ENCODE assay signal across 9 mouse cellular contexts in genomic region chr9:21286753-21287152, GRCm38 (mm10). TPM values are rescaled to one million over a fixed set of nuclear protein-coding genes. Genes with fewer than 3 reads are reported as not detected.
A peak's percentile ranks its signal among the peaks of the same experiment; 100 is the strongest.
DNase-seq lines count a peak whose midpoint lies in the region; ATAC-seq and TF ChIP-seq lines count a peak whose summit lies in the region.
"Had no signal": no experiment of that assay in that cellular context is flagged by ENCODE, and none has a peak within 500 bp of the region (broad histone marks: within the 10 kb centered on the region; RNA-seq: fewer than 3 reads in every experiment).

No protein-coding gene starts in this region.

- no peak for DNase-seq in left cerebral cortex, adult 2 months (ENCODE audit: extremely low spot score in 1 of 2, low spot score in 2 of 2)
- no peak for DNase-seq in left cerebral cortex, adult 8-10 months (ENCODE audit: low spot score in 2 of 2)
- no peak for DNase-seq in limb, embryonic 11.5 days (ENCODE audit: low spot score)
- no peak for DNase-seq in embryo, embryonic 9.5 days (ENCODE audit: extremely low spot score)
- DNase-seq in adrenal gland, postnatal 36 days, result no peak
- no peak for DNase-seq in Muller cell, postnatal 12 days (ENCODE audit: inconsistent ontology term)
- DNase-seq: adrenal gland, postnatal 14 days had no signal

- TF ChIP-seq CTCF in left cerebral cortex, adult 2 months (IDR thresholded peaks at IDR 0.05), result no peak

- no peak overlapping the region for H3K27ac ChIP-seq in left cerebral cortex, adult 2 months
- H3K27ac ChIP-seq in embryonic facial prominence, embryonic 12.5 days, result no peak overlapping the region
- H3K27ac ChIP-seq in limb, embryonic 11.5 days (replicated peaks; ENCODE audit: low read depth, low read length), result no peak overlapping the region
- no peak overlapping the region; the same call in 1 of the 2 replicates for H3K27ac ChIP-seq in neural tube, embryonic 14.5 days (ENCODE audit: low read depth, low read length)

- H3K4me2 ChIP-seq in embryonic facial prominence, embryonic 12.5 days (replicated peaks), result peak overlapping the region; percentile 86
- peak overlapping the region; percentile 81 for H3K4me2 ChIP-seq in limb, embryonic 11.5 days (ENCODE audit: low read depth, severe bottlenecking)
- peak overlapping the region; percentile 84 for H3K4me2 ChIP-seq in neural tube, embryonic 14.5 days (ENCODE audit: low read depth, low read length)

- H3K36me3 ChIP-seq in embryonic facial prominence, embryonic 12.5 days, result peaks cover 25% of the 10 kb centered on the region
- H3K36me3 ChIP-seq in limb, embryonic 11.5 days (ENCODE audit: control insufficient read depth, insufficient read depth, low read length), result peaks cover 10% of the 10 kb centered on the region; the same call in 1 of the 2 replicates
- H3K36me3 ChIP-seq in neural tube, embryonic 14.5 days (ENCODE audit: control insufficient read depth, insufficient read depth, low read length), result peaks cover 16% of the 10 kb centered on the region; the same call in 1 of the 2 replicates

- peak overlapping the region; percentile 66 for H3K9ac ChIP-seq in embryonic facial prominence, embryonic 12.5 days
- H3K9ac ChIP-seq in limb, embryonic 11.5 days (ENCODE audit: low read length), result peak overlapping the region; percentile 75; the same call in 1 of the 2 replicates
- H3K9ac ChIP-seq in neural tube, embryonic 14.5 days (replicated peaks; ENCODE audit: low read depth, low read length), result peak overlapping the region; percentile 60; the same call in 1 of the 2 replicates

- peak overlapping the region; percentile 67 for H3K4me3 ChIP-seq in left cerebral cortex, adult 2 months
- peak overlapping the region; percentile 78 for H3K4me3 ChIP-seq in embryonic facial prominence, embryonic 12.5 days
- H3K4me3 ChIP-seq in limb, embryonic 11.5 days (ENCODE audit: low read depth, low read length), result peak overlapping the region; percentile 82
- H3K4me3 ChIP-seq in neural tube, embryonic 14.5 days (ENCODE audit: low read depth, low read length), result peak overlapping the region; percentile 65

- no peaks in the 10 kb centered on the region for H3K9me3 ChIP-seq in embryonic facial prominence, embryonic 12.5 days
- H3K9me3 ChIP-seq in limb, embryonic 11.5 days (ENCODE audit: control insufficient read depth, low read length), result no peaks in the 10 kb centered on the region
- H3K9me3 ChIP-seq in neural tube, embryonic 14.5 days (ENCODE audit: control insufficient read depth, low read length), result no peaks in the 10 kb centered on the region

- H3K27me3 ChIP-seq in embryonic facial prominence, embryonic 12.5 days, result no peaks in the 10 kb centered on the region
- no peaks in the 10 kb centered on the region for H3K27me3 ChIP-seq in limb, embryonic 11.5 days (ENCODE audit: control insufficient read depth, insufficient read depth, low read length)
- H3K27me3 ChIP-seq in neural tube, embryonic 14.5 days (ENCODE audit: control insufficient read depth, insufficient read depth, low read length), result no peaks in the 10 kb centered on the region

- 66% methylated on average over 3 of the region's 3 CpGs for WGBS in embryonic facial prominence, embryonic 12.5 days
- 74% methylated on average over 3 of the region's 3 CpGs for WGBS in limb, embryonic 11.5 days
- 63% methylated on average over 3 of the region's 3 CpGs for WGBS in neural tube, embryonic 14.5 days

- peaks cover 27% of the 10 kb centered on the region for H3K4me1 ChIP-seq in embryonic facial prominence, embryonic 12.5 days
- peaks cover 12% of the 10 kb centered on the region for H3K4me1 ChIP-seq in limb, embryonic 11.5 days (ENCODE audit: control insufficient read depth, insufficient read depth, low read length)
- H3K4me1 ChIP-seq in neural tube, embryonic 14.5 days (ENCODE audit: control insufficient read depth, insufficient read depth, low read length), result peaks cover 26% of the 10 kb centered on the region

- intact Hi-C loops in left cerebral cortex, adult 2 months (cut with DNase I), result no loop called here

- ATAC-seq in embryonic facial prominence, embryonic 12.5 days (ENCODE audit: insufficient number of reproducible peaks, insufficient read depth, low FRiP score, low TSS enrichment), result no peak
- no peak for ATAC-seq in limb, embryonic 11.5 days (ENCODE audit: insufficient number of reproducible peaks, low FRiP score, low TSS enrichment, low read depth)
- ATAC-seq in neural tube, embryonic 14.5 days (ENCODE audit: low read depth), result no peak

RNA-seq across cellular contexts. Expression of gene Kri1, which starts 1.0 kb away (rescaled TPM):
- total RNA-seq in left cerebral cortex, adult 2 months (2021), result 10 to 100 TPM; 43.3 to 46.1 TPM
- total RNA-seq in left cerebral cortex, adult 8-10 months (2022), result 10 to 100 TPM; 33.5 to 43.4 (median 39.4) TPM
- polyA plus RNA-seq in embryonic facial prominence, embryonic 12.5 days (2016; fragmentation: Nextera tagmentation; extraction: Ambion mirVana), result 16.8 and 17.9 TPM in 2 replicates
- 14.1 and 16.2 TPM in 2 replicates for polyA plus RNA-seq in limb, embryonic 11.5 days (2014; fragmentation: Nextera tagmentation; extraction: Ambion mirVana)
- 14.2 and 16.4 TPM in 2 replicates for polyA plus RNA-seq in neural tube, embryonic 14.5 days (2014; fragmentation: Nextera tagmentation; extraction: Ambion mirVana)
- total RNA-seq in adrenal gland, postnatal 36 days (2021), result 10 to 100 TPM; 24.8 to 32.2 TPM

RNA-seq across cellular contexts. Expression of gene Cdkn2d, which starts 4.5 kb away (rescaled TPM):
- 10 to 100 TPM; 47.9 to 54.6 TPM for total RNA-seq in left cerebral cortex, adult 2 months (2021)
- total RNA-seq in left cerebral cortex, adult 8-10 months (2022), result 10 to 100 TPM; 53.5 to 63.9 (median 58.8) TPM
- polyA plus RNA-seq in embryonic facial prominence, embryonic 12.5 days (2016; fragmentation: Nextera tagmentation; extraction: Ambion mirVana), result 51.7 and 52.5 TPM in 2 replicates
- polyA plus RNA-seq in limb, embryonic 11.5 days (2014; fragmentation: Nextera tagmentation; extraction: Ambion mirVana), result 40.6 and 42.7 TPM in 2 replicates
- 113 and 125 TPM in 2 replicates for polyA plus RNA-seq in neural tube, embryonic 14.5 days (2014; fragmentation: Nextera tagmentation; extraction: Ambion mirVana)
- 10 to 100 TPM; 14.2 to 16.0 TPM for total RNA-seq in adrenal gland, postnatal 36 days (2021)

RNA-seq across cellular contexts. Expression of gene Atg4d, which starts 21.7 kb away (rescaled TPM):
- 10 to 100 TPM; 45.3 to 49.5 TPM for total RNA-seq in left cerebral cortex, adult 2 months (2021)
- 10 to 100 TPM; 35.3 to 48.7 (median 39.7) TPM for total RNA-seq in left cerebral cortex, adult 8-10 months (2022)
- 33.6 and 33.9 TPM in 2 replicates for polyA plus RNA-seq in embryonic facial prominence, embryonic 12.5 days (2016; fragmentation: Nextera tagmentation; extraction: Ambion mirVana)
- polyA plus RNA-seq in limb, embryonic 11.5 days (2014; fragmentation: Nextera tagmentation; extraction: Ambion mirVana), result 29.5 and 31.9 TPM in 2 replicates
- 50.4 and 50.5 TPM in 2 replicates for polyA plus RNA-seq in neural tube, embryonic 14.5 days (2014; fragmentation: Nextera tagmentation; extraction: Ambion mirVana)
- total RNA-seq in adrenal gland, postnatal 36 days (2021), result 10 to 100 TPM; 39.1 to 39.5 TPM

RNA-seq across cellular contexts. Expression of gene Ap1m2, which starts 25.4 kb away (rescaled TPM):
- total RNA-seq in left cerebral cortex, adult 2 months (2021), result 1 to 10 TPM; 1.2 to 2.4 TPM
- 1 to 10 TPM; 1.2 to 1.5 (median 1.4) TPM for total RNA-seq in left cerebral cortex, adult 8-10 months (2022)
- 15.8 and 18.2 TPM in 2 replicates for polyA plus RNA-seq in embryonic facial prominence, embryonic 12.5 days (2016; fragmentation: Nextera tagmentation; extraction: Ambion mirVana)
- 8.0 and 8.2 TPM in 2 replicates for polyA plus RNA-seq in limb, embryonic 11.5 days (2014; fragmentation: Nextera tagmentation; extraction: Ambion mirVana)
- polyA plus RNA-seq in neural tube, embryonic 14.5 days (2014; fragmentation: Nextera tagmentation; extraction: Ambion mirVana), result 1.1 and 2.3 TPM in 2 replicates
- total RNA-seq in adrenal gland, postnatal 36 days (2021), result not detected
- total RNA-seq: adrenal gland, postnatal 14 days had no signal

RNA-seq across cellular contexts. Expression of gene Slc44a2, which starts 33.7 kb away (rescaled TPM):
- 10 to 100 TPM; 47.5 to 53.6 TPM for total RNA-seq in left cerebral cortex, adult 2 months (2021)
- total RNA-seq in left cerebral cortex, adult 8-10 months (2022), result 10 to 100 TPM; 48.0 to 68.9 (median 52.3) TPM
- polyA plus RNA-seq in embryonic facial prominence, embryonic 12.5 days (2016; fragmentation: Nextera tagmentation; extraction: Ambion mirVana), result 117 and 118 TPM in 2 replicates
- polyA plus RNA-seq in limb, embryonic 11.5 days (2014; fragmentation: Nextera tagmentation; extraction: Ambion mirVana), result 79.9 and 84.5 TPM in 2 replicates
- polyA plus RNA-seq in neural tube, embryonic 14.5 days (2014; fragmentation: Nextera tagmentation; extraction: Ambion mirVana), result 67.7 and 75.1 TPM in 2 replicates
- total RNA-seq in adrenal gland, postnatal 36 days (2021), result 10 to 100 TPM; 35.2 to 54.2 TPM
